Mouse (Mus musculus) liver, adult 2 months (tissue): ENCODE data around the gene Pgd.

Source experiments
- CTCF ChIP-seq: fragments of 200-500 bp; IDR thresholded peaks from 2 replicates; pipeline ENCODE4 v1.5.1; 2011; ENCODE audit warnings: low read depth, low read length, control low read depth
- POLR2A ChIP-seq: fragments of 200-500 bp; IDR thresholded peaks from 2 replicates; pipeline ENCODE4 v1.6.1; 2011; ENCODE audit warnings: low read length, control low read depth; ENCODE audit not compliant: insufficient read depth; ENCODE audit errors: extremely low read depth

DNA sequence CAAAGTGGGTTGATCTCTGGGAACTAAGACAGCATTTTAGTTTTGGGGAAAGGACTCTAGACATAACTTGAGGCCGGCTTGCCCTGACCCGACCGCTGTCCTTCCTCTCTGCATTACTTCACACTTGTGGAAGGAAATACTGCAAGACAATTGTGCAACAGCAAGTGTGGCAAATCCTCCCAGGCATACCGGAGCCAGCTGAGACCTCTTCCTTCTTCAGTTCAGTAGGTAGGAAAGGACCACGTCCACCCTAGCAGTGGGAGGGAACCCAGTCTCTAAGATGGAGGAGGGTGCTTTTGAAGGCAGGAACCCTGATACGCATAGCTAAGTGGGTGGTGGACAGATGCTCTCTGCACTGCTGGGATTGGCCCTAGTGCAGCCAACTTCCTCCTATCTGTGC is 10.9 kb downstream of the Pgd start:
- TF ChIP-seq POLR2A (no peak), CTCF (no peak)
